Mouse (Mus musculus) subcutaneous adipose tissue, adult 2 months (tissue): ENCODE data around the gene Ifnl3. TPM values are rescaled to one million over a fixed set of nuclear protein-coding genes. Genes with fewer than 3 reads are reported as not detected.

Source experiments
- polyA plus RNA-seq: library from polyadenylated mRNA; depleted of rRNA; stranded (reverse); fragments of >200 nt; gene quantifications from 2 replicates; pipeline ENCODE4 v1.2.3, GENCODE M21; 2012; ENCODE audit warnings: low replicate concordance; rRNA removed

Gene Ifnl3
- polyA plus RNA-seq, result not detected in 2 replicates

GRCm38 (mm10) chr7:28522536-28522935 is at the start of gene Ifnl3:
Gene Ifnl3, plus strand, starts transcription at chr7:28522836.

GRCm38 (mm10) chr7:28510405-28510974 is 12.1 kb upstream of the Ifnl3 start, which contains the start of gene Ifnl2:
Gene Ifnl2, minus strand, starts transcription at chr7:28510455.

DNA sequence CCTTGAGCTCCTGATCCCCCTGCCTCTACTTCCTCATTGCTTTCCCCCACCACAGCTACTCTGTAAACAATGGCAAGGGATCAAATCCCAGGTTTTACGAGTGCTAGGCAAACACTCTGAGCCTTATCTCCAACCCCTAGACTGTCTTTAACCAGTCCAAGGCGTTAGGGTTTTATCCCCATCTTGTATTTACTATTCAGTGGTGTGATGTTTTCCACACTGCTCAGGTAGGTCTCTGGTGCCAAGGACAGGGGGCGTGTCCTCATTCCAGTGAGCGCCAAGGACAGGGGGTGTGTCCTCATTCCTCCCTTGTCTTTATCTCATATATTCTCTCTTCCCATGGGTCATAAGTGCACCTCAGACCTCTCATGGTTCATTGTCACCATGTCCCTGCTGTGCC is 17.9 kb downstream of the Ifnl3 start, which contains the start of gene Sycn:
Gene Sycn, plus strand, starts transcription at position 360 of the 400 bp plus-strand sequence.

GRCm38 (mm10) chr7:28547154-28547553 is 24.5 kb downstream of the Ifnl3 start, which contains the start of gene Nccrp1:
Gene Nccrp1, minus strand, starts transcription at chr7:28547254.

Other genes with a start within 250 kb of the Ifnl3 start
- gene Eid2b, start 245.1 kb upstream of the Ifnl3 start, polyA plus RNA-seq, result 6.6 and 12.9 TPM in 2 replicates
- gene Selenov, start 231.7 kb upstream of the Ifnl3 start, polyA plus RNA-seq, result 0.14 and 0.33 TPM in 2 replicates
- gene Dll3, start 220.6 kb upstream of the Ifnl3 start, polyA plus RNA-seq, result 0.04 and 0.36 TPM in 2 replicates
- gene Timm50, start 210.8 kb upstream of the Ifnl3 start, polyA plus RNA-seq, result 112 and 113 TPM in 2 replicates
- gene Supt5, start 184.1 kb upstream of the Ifnl3 start, polyA plus RNA-seq, result 92.2 and 125 TPM in 2 replicates
- 520 and 1,161 TPM in 2 replicates for gene Rps16, start 172.2 kb upstream of the Ifnl3 start, polyA plus RNA-seq
- 27.6 and 51.9 TPM in 2 replicates for gene Plekhg2, start 150.2 kb upstream of the Ifnl3 start, polyA plus RNA-seq
- gene Zfp36, start 142.6 kb upstream of the Ifnl3 start, polyA plus RNA-seq, result 35.4 and 86.7 TPM in 2 replicates
- gene Med29, start 130.1 kb upstream of the Ifnl3 start, polyA plus RNA-seq, result 55.0 and 56.9 TPM in 2 replicates
- 75.4 and 88.0 TPM in 2 replicates for gene Paf1, start 129.9 kb upstream of the Ifnl3 start, polyA plus RNA-seq
- gene Gmfg, start 85.4 kb upstream of the Ifnl3 start, polyA plus RNA-seq, result 9.9 and 15.1 TPM in 2 replicates
- 3.1 and 12.7 TPM in 2 replicates for gene Lrfn1, start 70.9 kb upstream of the Ifnl3 start, polyA plus RNA-seq
- not detected in 2 replicates for gene Ifnl2, start 12.4 kb upstream of the Ifnl3 start, polyA plus RNA-seq
- 0.76 and 0.83 TPM in 2 replicates for gene Sycn, start 18.0 kb downstream of the Ifnl3 start, polyA plus RNA-seq
- 0.11 TPM in 1 of 2 replicates, not detected in the other for gene Nccrp1, start 24.4 kb downstream of the Ifnl3 start, polyA plus RNA-seq
- 79.8 and 99.2 TPM in 2 replicates for gene Samd4b, start 75.3 kb downstream of the Ifnl3 start, polyA plus RNA-seq
- gene Pak4, start 75.3 kb downstream of the Ifnl3 start, polyA plus RNA-seq, result 13.7 and 30.0 TPM in 2 replicates
- gene Acp7, start 108.5 kb downstream of the Ifnl3 start, polyA plus RNA-seq, result not detected in 2 replicates
- 7.1 and 21.8 TPM in 2 replicates for gene Fbxo27, start 170.0 kb downstream of the Ifnl3 start, polyA plus RNA-seq
- 1.8 and 6.7 TPM in 2 replicates for gene Fbxo17, start 194.0 kb downstream of the Ifnl3 start, polyA plus RNA-seq
- 65.5 and 68.1 TPM in 2 replicates for gene Mrps12, start 219.0 kb downstream of the Ifnl3 start, polyA plus RNA-seq
- gene Sars2, start 219.2 kb downstream of the Ifnl3 start, polyA plus RNA-seq, result 17.2 and 24.2 TPM in 2 replicates
- gene Ccer2, start 233.3 kb downstream of the Ifnl3 start, polyA plus RNA-seq, result not detected in 2 replicates
- 116 and 128 TPM in 2 replicates for gene Sirt2, start 243.9 kb downstream of the Ifnl3 start, polyA plus RNA-seq
- 31.7 and 33.5 TPM in 2 replicates for gene Nfkbib, start 244.7 kb downstream of the Ifnl3 start, polyA plus RNA-seq